Mouse (Mus musculus): ENCODE data around the gene 1700024P04Rik. TPM values are rescaled to one million over a fixed set of nuclear protein-coding genes. Genes with fewer than 3 reads are reported as not detected.

1700024P04Rik gene
- polyA plus RNA-seq, 1 experiment from 2014 or later = not detected

- 86% methylated on average over 6 of the region's 6 CpGs for WGBS
- Histone ChIP-seq H3K27ac (ENCODE audit: low read depth, low read length) (no peak overlapping the region), H3K4me1 (replicated peaks; ENCODE audit: control insufficient read depth, insufficient read depth, low read length) (no peaks in the 10 kb centered on the region), H3K9ac (ENCODE audit: low read depth, low read length) (no peak overlapping the region), H3K36me3 (ENCODE audit: control insufficient read depth, insufficient read depth, low read length) (no peaks in the 10 kb centered on the region), H3K27me3 (ENCODE audit: control insufficient read depth, insufficient read depth, low read length) (no peaks in the 10 kb centered on the region), H3K4me3 (ENCODE audit: low read depth, low read length) (no peak overlapping the region), H3K4me2 (replicated peaks; ENCODE audit: low read depth, low read length) (no peak overlapping the region), H3K9me3 (ENCODE audit: control insufficient read depth, low read length) (no peaks in the 10 kb centered on the region)
- no peak for DNase-seq (ENCODE audit: low spot score)
- no peak for ATAC-seq (ENCODE audit: low FRiP score)
Observed at GRCm38 (mm10) chr13:98937108-98937507, 47.3 kb downstream of the 1700024P04Rik start.

Other genes starting within 250 kb of the 1700024P04Rik start
- 28.5 and 35.5 TPM in 2 replicates for gene Fcho2, start 169.1 kb downstream of the 1700024P04Rik start, polyA plus RNA-seq (2014; fragmentation: Nextera tagmentation; extraction: Ambion mirVana)
- gene Tnpo1, start 58.2 kb downstream of the 1700024P04Rik start, polyA plus RNA-seq (2014; fragmentation: Nextera tagmentation; extraction: Ambion mirVana) = 66.9 and 124 TPM in 2 replicates
- gene Zfp366, start 200.3 kb upstream of the 1700024P04Rik start, polyA plus RNA-seq (2014; fragmentation: Nextera tagmentation; extraction: Ambion mirVana) = 0.91 and 0.95 TPM in 2 replicates